Mouse (Mus musculus) cerebellum, adult 2 months (tissue): ENCODE measurements at regions not wholly inside any gene's neighbourhood (a gene's known extent, or its start where the extent isn't known, plus 50 kb on each side); places are given as distances from the start of the nearest gene placed in this dataset.

ENCODE experiments used
- CTCF ChIP-seq: fragments of 200-500 bp; IDR thresholded peaks from 2 replicates; pipeline ENCODE4 v1.5.1; 2011; ENCODE audit warnings: low read depth, mild to moderate bottlenecking, control low read depth, low read length, moderate library complexity, borderline replicate concordance; ENCODE audit not compliant: insufficient read depth
- POLR2A ChIP-seq: fragments of 200-500 bp; IDR thresholded peaks from 2 replicates; pipeline ENCODE4 v1.6.1; 2011; ENCODE audit warnings: low read length, control low read depth, borderline replicate concordance; ENCODE audit not compliant: insufficient read depth

DNA sequence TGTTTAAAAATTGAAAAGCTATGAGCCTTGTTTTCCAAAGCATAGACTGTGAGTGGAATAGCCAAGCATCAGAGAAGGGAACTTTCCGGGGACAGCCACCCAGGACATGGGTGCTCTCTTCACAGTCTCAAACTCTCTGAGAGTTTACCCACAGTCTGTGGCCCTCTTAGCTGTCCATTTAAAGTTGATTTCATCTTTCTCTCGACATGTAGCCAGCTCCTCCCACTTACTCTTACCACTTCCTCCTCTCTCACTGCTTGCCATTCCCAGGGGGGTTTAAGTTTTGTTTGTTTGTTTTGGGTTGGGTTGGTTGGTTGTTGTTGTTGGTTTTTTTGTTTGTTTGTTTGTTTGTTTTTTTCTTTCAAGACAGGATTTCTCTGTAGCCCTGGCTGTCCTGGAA lies 66.1 kb upstream of the Tfec start:
- TF ChIP-seq CTCF (no peak), POLR2A (no peak)
